Mouse (Mus musculus): ENCODE measurements around the gene Vangl2. TPM values are rescaled to one million over a fixed set of nuclear protein-coding genes. Genes with fewer than 3 reads are reported as not detected.

Gene Vangl2
- polyA plus RNA-seq, 1 experiment from 2014 or later = 7.5 TPM

- 0 out of 2 replicates have a peak overlapping the region, but pooled peaks have one; percentile 0 for H3K9ac ChIP-seq (ENCODE audit: low read length)
- ATAC-seq (replicated peaks; ENCODE audit: extremely low read depth, insufficient read depth, low FRiP score) = no peak
Measured at GRCm38 (mm10) chr1:172016031-172016430, 12.2 kb downstream of the Vangl2 start.

GRCm38 (mm10) chr1:172015312-172015939, 12.8 kb downstream of the Vangl2 start:
- Histone ChIP-seq H3K27me3 (ENCODE audit: control insufficient read depth, insufficient read depth, low read length) (no peaks in the 10 kb centered on the region), H3K27ac (ENCODE audit: low read length) (peak overlapping the region; percentile 19; the same call in 1 of the 2 replicates), H3K4me1 (ENCODE audit: control insufficient read depth, insufficient read depth, low read length) (peaks cover 20% of the 10 kb centered on the region), H3K9me3 (replicated peaks; ENCODE audit: control insufficient read depth, low read length) (no peaks in the 10 kb centered on the region), H3K4me3 (ENCODE audit: low read length) (no peak overlapping the region), H3K36me3 (ENCODE audit: control insufficient read depth, insufficient read depth) (peaks cover 9% of the 10 kb centered on the region; the same call in 1 of the 2 replicates), H3K9ac (ENCODE audit: low read length) (no peak overlapping the region), H3K4me2 (ENCODE audit: low read depth, low read length) (peak overlapping the region; percentile 44)
- no peak for ATAC-seq (replicated peaks; ENCODE audit: extremely low read depth, insufficient read depth, low FRiP score)
- WGBS = 67% methylated on average over 9 of the region's 9 CpGs

More at GRCm38 (mm10) chr1:172016031-172016430, 12.2 kb downstream of the Vangl2 start:
- peaks cover 20% of the 10 kb centered on the region for H3K4me1 ChIP-seq (ENCODE audit: control insufficient read depth, insufficient read depth, low read length)
- 51% methylated on average over 8 of the region's 8 CpGs for WGBS
- H3K9me3 ChIP-seq (replicated peaks; ENCODE audit: control insufficient read depth, low read length) = no peaks in the 10 kb centered on the region
- H3K27ac ChIP-seq (ENCODE audit: low read length) = peak overlapping the region; percentile 19
- H3K4me2 ChIP-seq (ENCODE audit: low read depth, low read length) = peak overlapping the region; percentile 44
- H3K4me3 ChIP-seq (ENCODE audit: low read length) = no peak overlapping the region
- no peaks in the 10 kb centered on the region for H3K27me3 ChIP-seq (ENCODE audit: control insufficient read depth, insufficient read depth, low read length)
- 0 out of 2 replicates have a peak, but pooled peaks cover 7% of the 10 kb centered on the region for H3K36me3 ChIP-seq (ENCODE audit: control insufficient read depth, insufficient read depth)

- no peaks in the 10 kb centered on the region for H3K27me3 ChIP-seq (ENCODE audit: control insufficient read depth, insufficient read depth, low read length)
- H3K36me3 ChIP-seq (ENCODE audit: control insufficient read depth, insufficient read depth) = peaks cover 13% of the 10 kb centered on the region; the same call in 1 of the 2 replicates
- 84% methylated on average over 9 of the region's 9 CpGs for WGBS
- H3K9ac ChIP-seq (ENCODE audit: low read length) = no peak overlapping the region
- no peak overlapping the region for H3K4me2 ChIP-seq (ENCODE audit: low read depth, low read length)
- no peak overlapping the region for H3K4me3 ChIP-seq (ENCODE audit: low read length)
- H3K9me3 ChIP-seq (replicated peaks; ENCODE audit: control insufficient read depth, low read length) = no peaks in the 10 kb centered on the region
- H3K4me1 ChIP-seq (ENCODE audit: control insufficient read depth, insufficient read depth, low read length) = peaks cover 20% of the 10 kb centered on the region
- no peak for ATAC-seq (replicated peaks; ENCODE audit: extremely low read depth, insufficient read depth, low FRiP score)
- no peak overlapping the region for H3K27ac ChIP-seq (ENCODE audit: low read length)
Measured at GRCm38 (mm10) chr1:172014771-172015170, 13.5 kb downstream of the Vangl2 start.

GRCm38 (mm10) chr1:172012030-172012429, 16.2 kb downstream of the Vangl2 start:
- Histone ChIP-seq H3K36me3 (ENCODE audit: control insufficient read depth, insufficient read depth) (peaks cover 32% of the 10 kb centered on the region), H3K27me3 (ENCODE audit: control insufficient read depth, insufficient read depth, low read length) (no peaks in the 10 kb centered on the region), H3K4me2 (ENCODE audit: low read depth, low read length) (no peak overlapping the region), H3K4me1 (ENCODE audit: control insufficient read depth, insufficient read depth, low read length) (peaks cover 16% of the 10 kb centered on the region), H3K9me3 (replicated peaks; ENCODE audit: control insufficient read depth, low read length) (no peaks in the 10 kb centered on the region), H3K27ac (ENCODE audit: low read length) (no peak overlapping the region), H3K4me3 (ENCODE audit: low read length) (no peak overlapping the region), H3K9ac (ENCODE audit: low read length) (no peak overlapping the region)
- 15% methylated on average over 5 of the region's 5 CpGs for WGBS
- ATAC-seq (replicated peaks; ENCODE audit: extremely low read depth, insufficient read depth, low FRiP score) = no peak

GRCm38 (mm10) chr1:172010042-172010824, 18.0 kb downstream of the Vangl2 start:
- no peak overlapping the region for H3K9ac ChIP-seq (ENCODE audit: low read length)
- ATAC-seq (replicated peaks; ENCODE audit: extremely low read depth, insufficient read depth, low FRiP score) = no peak
- no peaks in the 10 kb centered on the region; the same call in 1 of the 2 replicates for H3K4me1 ChIP-seq (ENCODE audit: control insufficient read depth, insufficient read depth, low read length)
- no peaks in the 10 kb centered on the region for H3K9me3 ChIP-seq (replicated peaks; ENCODE audit: control insufficient read depth, low read length)
- H3K4me2 ChIP-seq (ENCODE audit: low read depth, low read length) = no peak overlapping the region
- H3K27ac ChIP-seq (ENCODE audit: low read length) = no peak overlapping the region
- WGBS = 92% methylated on average over 20 of the region's 20 CpGs
- H3K36me3 ChIP-seq (ENCODE audit: control insufficient read depth, insufficient read depth) = peaks cover 45% of the 10 kb centered on the region
- no peaks in the 10 kb centered on the region for H3K27me3 ChIP-seq (ENCODE audit: control insufficient read depth, insufficient read depth, low read length)
- no peak overlapping the region for H3K4me3 ChIP-seq (ENCODE audit: low read length)

- Histone ChIP-seq H3K4me2 (ENCODE audit: low read depth, low read length) (no peak overlapping the region), H3K4me1 (ENCODE audit: control insufficient read depth, insufficient read depth, low read length) (no peaks in the 10 kb centered on the region; the same call in 1 of the 2 replicates), H3K9me3 (replicated peaks; ENCODE audit: control insufficient read depth, low read length) (no peaks in the 10 kb centered on the region), H3K36me3 (ENCODE audit: control insufficient read depth, insufficient read depth) (peaks cover 48% of the 10 kb centered on the region), H3K27me3 (ENCODE audit: control insufficient read depth, insufficient read depth, low read length) (no peaks in the 10 kb centered on the region), H3K27ac (ENCODE audit: low read length) (no peak overlapping the region), H3K4me3 (ENCODE audit: low read length) (no peak overlapping the region), H3K9ac (ENCODE audit: low read length) (no peak overlapping the region)
- ATAC-seq (replicated peaks; ENCODE audit: extremely low read depth, insufficient read depth, low FRiP score) = no peak
- WGBS = 92% methylated on average over 21 of the region's 21 CpGs
Measured at GRCm38 (mm10) chr1:172009406-172009805, 18.8 kb downstream of the Vangl2 start.

- Histone ChIP-seq H3K9me3 (replicated peaks; ENCODE audit: control insufficient read depth, low read length) (no peaks in the 10 kb centered on the region), H3K27ac (ENCODE audit: low read length) (no peak overlapping the region), H3K36me3 (ENCODE audit: control insufficient read depth, insufficient read depth) (peaks cover 50% of the 10 kb centered on the region), H3K4me3 (ENCODE audit: low read length) (no peak overlapping the region), H3K4me2 (ENCODE audit: low read depth, low read length) (no peak overlapping the region), H3K9ac (ENCODE audit: low read length) (no peak overlapping the region), H3K27me3 (ENCODE audit: control insufficient read depth, insufficient read depth, low read length) (no peaks in the 10 kb centered on the region), H3K4me1 (ENCODE audit: control insufficient read depth, insufficient read depth, low read length) (no peaks in the 10 kb centered on the region)
- WGBS = 90% methylated on average over 9 of the region's 9 CpGs
- ATAC-seq (replicated peaks; ENCODE audit: extremely low read depth, insufficient read depth, low FRiP score) = no peak
Measured at GRCm38 (mm10) chr1:172008351-172008750, 19.9 kb downstream of the Vangl2 start.

- no peak overlapping the region for H3K4me3 ChIP-seq (ENCODE audit: low read length)
- H3K9me3 ChIP-seq (replicated peaks; ENCODE audit: control insufficient read depth, low read length) = no peaks in the 10 kb centered on the region
- no peak overlapping the region for H3K27ac ChIP-seq (ENCODE audit: low read length)
- WGBS = 92% methylated on average over 21 of the region's 21 CpGs
- H3K36me3 ChIP-seq (ENCODE audit: control insufficient read depth, insufficient read depth) = peaks cover 48% of the 10 kb centered on the region
- H3K27me3 ChIP-seq (ENCODE audit: control insufficient read depth, insufficient read depth, low read length) = no peaks in the 10 kb centered on the region
- ATAC-seq (replicated peaks; ENCODE audit: extremely low read depth, insufficient read depth, low FRiP score) = no peak
- no peaks in the 10 kb centered on the region for H3K4me1 ChIP-seq (ENCODE audit: control insufficient read depth, insufficient read depth, low read length)
- H3K9ac ChIP-seq (ENCODE audit: low read length) = no peak overlapping the region
- no peak overlapping the region for H3K4me2 ChIP-seq (ENCODE audit: low read depth, low read length)
Measured at GRCm38 (mm10) chr1:172007761-172008160, 20.5 kb downstream of the Vangl2 start.

- Histone ChIP-seq H3K4me2 (ENCODE audit: low read depth, low read length) (no peak overlapping the region), H3K36me3 (ENCODE audit: control insufficient read depth, insufficient read depth) (peaks cover 16% of the 10 kb centered on the region), H3K9me3 (replicated peaks; ENCODE audit: control insufficient read depth, low read length) (no peaks in the 10 kb centered on the region), H3K27me3 (ENCODE audit: control insufficient read depth, insufficient read depth, low read length) (no peaks in the 10 kb centered on the region), H3K4me1 (ENCODE audit: control insufficient read depth, insufficient read depth, low read length) (no peaks in the 10 kb centered on the region), H3K9ac (ENCODE audit: low read length) (no peak overlapping the region), H3K4me3 (ENCODE audit: low read length) (no peak overlapping the region), H3K27ac (ENCODE audit: low read length) (no peak overlapping the region)
- WGBS = 68% methylated on average over 12 of the region's 12 CpGs
- ATAC-seq (replicated peaks; ENCODE audit: extremely low read depth, insufficient read depth, low FRiP score) = no peak
Measured at GRCm38 (mm10) chr1:172001665-172002064, 26.6 kb downstream of the Vangl2 start.
